Mouse (Mus musculus) R1 (cell line): ENCODE measurements at regions not wholly inside any gene's neighbourhood (a gene's known extent, or its start where the extent isn't known, plus 50 kb on each side); places are given as distances from the start of the nearest gene placed in this dataset.

Source experiments
- DNase-seq: peaks from one replicate; pipeline ENCODE4 v3.0.0-alpha.2; 2018; ENCODE audit warnings: low read depth, low spot score

DNA sequence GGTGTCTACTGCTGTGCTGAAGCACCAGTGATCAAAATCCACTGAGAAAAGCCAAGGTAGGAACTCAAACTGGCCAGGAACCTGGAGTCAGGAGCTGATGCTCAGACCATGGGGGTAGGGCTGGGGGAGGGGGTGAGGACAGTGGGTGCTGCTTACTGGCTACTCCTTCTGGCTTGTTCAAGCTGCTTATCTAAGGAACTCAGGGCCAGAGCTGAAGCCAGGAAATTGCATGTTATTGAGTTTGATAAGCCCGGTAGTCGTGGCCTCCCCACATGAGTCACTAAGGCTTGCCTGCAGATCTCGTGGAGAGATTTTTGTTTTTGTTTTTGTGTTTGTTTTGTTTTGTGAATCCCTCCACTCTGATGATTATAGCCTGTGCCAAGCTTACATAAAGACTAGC lies 65.9 kb downstream of the Tmem215 start:
- no peak for DNase-seq

DNA sequence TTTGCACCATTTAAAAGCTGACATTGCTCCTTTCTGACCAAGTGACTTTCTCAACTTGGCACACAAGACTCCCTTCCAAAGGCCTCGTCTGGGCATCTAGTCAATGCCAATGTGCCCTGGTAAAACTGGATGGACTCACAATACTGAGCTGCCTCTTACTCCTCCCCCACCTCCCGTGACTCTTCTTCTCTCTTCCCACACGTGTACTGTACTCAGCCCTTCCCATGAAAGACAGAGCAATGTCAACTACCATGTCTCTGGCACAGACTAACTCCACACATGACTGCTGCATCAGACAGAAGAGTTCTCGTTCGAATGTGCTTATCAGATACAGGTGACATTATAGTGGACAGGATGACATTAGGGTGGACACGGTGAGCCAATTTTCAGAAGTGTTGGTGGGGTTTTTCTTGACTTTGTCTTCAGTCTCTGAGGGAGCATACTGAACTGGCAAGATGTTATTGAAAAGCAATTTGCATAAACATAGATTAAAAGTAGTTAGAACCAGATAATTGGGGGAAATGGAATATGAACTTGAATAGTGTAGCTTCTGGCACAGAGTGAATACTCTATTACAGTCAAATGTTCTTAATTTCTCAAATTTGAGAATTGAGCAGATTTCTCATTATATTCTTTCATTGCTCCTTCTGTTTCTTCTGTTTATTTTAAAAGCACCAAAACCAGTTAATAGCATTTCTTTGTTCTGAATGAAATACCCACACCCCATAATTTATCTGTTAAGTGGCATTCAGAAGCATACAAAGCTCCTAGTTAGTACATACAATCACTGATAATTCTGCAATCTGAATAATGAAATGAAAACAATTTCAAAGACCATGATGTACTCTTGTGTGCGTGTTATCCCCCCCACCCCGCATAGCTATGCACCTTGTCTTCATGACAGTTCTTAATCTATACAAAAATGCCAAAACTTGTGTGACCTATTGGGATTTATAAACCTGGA lies 71.4 kb downstream of the Tmem215 start:
- no peak for DNase-seq

DNA sequence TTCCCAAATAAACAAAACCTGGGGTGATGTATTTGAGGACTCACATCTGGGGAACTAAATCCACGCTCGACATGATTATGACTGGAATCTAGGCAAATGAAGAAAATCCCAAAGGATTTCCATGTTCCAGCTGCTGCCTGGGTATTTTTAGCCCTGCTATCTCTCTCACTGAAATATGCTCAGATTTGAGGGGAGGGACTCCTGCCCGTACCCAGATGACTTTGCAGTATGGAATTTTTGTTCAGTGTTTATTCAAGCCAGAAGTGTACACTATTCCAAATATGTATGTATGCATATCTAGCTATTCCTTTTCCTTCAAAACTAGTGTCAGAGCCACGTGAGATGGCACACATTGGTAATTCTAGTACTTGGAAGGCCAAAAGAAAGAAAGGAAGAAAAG lies 72.1 kb downstream of the Tmem215 start:
- no peak for DNase-seq

DNA sequence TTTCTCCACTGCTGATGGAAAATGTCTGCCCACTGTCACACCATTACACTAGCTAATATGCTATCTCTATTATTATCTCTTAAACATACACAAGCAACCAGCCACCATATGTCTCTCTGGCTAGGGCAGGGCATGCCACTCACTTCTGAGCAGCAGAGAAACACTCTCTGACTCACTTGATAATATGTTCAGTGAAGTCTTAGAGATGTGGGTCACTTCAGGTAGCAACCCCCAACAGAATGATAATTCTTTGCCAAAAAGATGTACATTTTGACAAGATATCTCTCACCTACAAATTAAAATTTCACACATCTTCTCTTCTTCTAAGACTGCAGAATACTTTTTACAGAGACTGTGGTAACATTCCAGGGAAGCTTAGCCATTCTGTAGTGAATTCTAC lies 72.8 kb downstream of the Tmem215 start:
- no peak for DNase-seq

DNA sequence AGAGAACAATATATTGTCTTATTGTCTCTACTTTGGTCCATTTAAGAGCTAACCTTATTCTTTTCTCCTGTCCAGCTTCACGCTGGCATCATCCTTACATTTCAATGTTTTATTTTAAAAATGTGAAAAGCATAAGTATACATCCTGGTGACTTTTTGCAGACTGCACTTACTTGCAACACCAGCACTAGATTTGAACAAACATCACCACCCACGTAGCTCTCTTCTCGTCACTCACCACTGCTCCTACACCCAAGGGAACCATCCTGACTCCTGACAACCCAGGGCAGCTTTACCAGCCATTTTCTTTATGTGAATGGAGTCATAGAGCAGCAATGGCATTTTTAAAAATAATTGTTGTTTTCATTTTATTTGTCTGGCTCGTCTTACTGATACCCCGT lies 73.7 kb downstream of the Tmem215 start:
- DNase-seq: no peak

DNA sequence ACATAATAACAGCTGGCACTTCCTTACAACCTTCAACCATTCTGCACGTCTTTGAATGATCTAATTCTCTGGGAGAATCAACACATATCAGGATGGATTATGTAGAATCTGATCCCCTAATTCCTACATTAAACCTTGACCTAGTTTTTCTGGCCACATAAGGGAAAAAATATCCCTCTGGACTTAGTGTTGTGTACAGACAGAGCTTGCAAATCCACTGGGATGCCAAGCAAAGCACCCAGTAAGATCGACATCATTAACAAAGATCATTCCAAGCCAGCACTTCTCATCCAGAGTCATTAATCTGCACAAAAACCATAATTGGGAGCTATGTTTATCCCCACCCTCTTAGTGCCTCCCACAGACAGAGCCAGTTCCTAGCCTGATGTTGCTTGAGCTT lies 87.8 kb downstream of the Tmem215 start:
- DNase-seq: no peak

DNA sequence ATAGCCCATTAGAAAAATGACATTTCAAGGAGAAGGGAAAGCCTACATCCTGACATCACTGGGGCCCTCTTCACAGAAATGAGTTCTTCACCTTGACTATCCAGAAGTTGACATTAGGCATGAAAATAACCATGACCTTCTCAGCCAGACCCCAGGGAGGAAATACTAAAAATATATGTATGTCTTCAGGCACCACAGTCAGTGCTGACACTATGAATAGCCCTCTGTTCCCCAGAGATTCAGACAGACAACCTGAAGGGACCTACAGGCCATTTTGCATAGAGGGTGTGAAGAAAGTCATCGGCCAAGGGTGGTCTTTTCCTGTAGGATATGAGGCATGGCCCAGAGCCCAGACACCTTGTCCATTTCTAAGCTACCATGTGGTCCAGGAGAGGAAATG lies 101.3 kb downstream of the Tmem215 start:
- DNase-seq: no peak

DNA sequence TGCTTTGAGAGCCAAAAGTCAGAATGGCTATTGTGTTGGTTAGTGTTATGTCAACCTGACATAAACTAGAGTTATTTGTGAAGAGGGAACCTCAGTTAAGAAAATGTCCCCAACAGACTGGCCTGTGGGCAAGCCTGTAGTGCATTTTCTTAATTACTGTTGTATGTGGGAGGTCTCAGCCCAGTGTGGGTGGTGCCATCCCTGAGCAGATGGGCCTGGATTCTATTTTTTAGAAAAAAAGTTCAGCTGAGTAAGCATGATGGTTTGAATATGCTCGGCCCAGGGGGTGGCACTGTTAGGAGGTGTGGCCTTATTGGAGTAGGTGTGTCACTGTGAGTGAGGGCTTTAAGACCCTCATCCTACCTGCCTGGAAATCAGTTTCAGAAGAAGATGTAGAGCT lies 104.0 kb downstream of the Tmem215 start:
- no peak for DNase-seq

DNA sequence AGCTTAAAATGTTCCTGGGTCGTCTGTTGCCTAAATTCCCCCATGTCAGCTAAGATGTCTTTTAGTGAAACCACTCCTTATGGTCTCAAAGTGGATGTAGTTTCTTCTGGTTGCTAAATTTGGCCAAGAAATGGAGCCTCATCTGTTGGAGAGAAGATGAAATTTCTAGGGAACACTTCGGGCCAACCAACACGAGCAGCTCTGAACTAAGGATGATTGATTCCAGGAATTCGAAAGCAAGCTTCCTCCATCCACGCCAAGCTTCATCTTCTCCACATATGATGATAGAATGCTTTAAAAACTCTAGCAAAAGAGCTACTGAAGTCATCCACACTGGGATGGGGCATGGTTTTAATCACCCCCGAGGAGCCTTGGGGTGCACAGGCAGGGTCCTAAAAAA lies 112.5 kb downstream of the Tmem215 start:
- no peak for DNase-seq

DNA sequence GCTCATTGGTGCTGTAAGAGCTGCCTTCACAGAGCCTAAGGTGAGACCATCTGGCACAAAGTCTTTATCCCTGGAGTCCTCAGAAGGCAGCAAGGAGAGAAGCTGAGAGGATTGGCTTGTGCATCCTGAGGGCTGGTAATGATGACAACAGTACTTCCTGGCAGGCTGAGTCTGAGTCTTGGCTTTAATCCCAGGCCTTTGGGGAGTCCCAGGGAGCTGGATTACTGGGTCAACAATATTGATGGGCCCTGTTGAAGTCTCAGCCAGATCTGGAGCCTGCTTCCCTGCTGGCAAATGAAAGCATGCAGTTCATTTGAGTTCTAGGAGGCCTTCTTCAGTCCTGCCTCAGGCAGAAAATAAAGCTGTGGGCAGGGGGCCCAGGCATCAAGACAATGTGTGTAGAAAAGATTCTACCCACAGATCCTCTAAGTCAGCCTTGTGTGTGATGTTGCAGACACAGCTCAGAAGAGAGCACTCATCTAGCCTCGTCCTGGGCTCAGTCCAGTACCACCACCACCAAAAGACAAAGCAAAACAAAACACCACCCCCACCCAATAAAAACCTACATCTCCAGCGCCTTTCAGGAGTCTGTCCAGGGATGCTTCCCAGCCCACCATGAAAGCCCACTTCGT lies 113.1 kb downstream of the Tmem215 start:
- DNase-seq: no peak

DNA sequence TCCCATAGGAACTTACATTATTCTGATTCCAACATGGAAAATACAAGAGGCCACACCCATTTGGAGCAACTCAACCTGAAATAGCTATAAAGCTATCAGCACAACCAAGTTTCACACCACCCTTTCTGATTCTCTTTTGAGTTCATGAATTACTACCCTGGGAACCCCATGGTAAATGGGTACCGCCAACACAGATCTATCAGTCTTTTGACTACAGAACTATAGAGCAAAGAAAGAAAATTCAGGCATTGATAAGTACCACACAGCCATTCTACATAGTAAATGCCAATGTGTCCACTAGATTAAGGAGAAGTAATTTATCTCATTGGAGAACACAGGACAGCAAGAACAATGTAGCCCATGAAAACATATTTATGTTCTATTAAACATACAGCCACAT lies 114.1 kb downstream of the Tmem215 start:
- no peak for DNase-seq

DNA sequence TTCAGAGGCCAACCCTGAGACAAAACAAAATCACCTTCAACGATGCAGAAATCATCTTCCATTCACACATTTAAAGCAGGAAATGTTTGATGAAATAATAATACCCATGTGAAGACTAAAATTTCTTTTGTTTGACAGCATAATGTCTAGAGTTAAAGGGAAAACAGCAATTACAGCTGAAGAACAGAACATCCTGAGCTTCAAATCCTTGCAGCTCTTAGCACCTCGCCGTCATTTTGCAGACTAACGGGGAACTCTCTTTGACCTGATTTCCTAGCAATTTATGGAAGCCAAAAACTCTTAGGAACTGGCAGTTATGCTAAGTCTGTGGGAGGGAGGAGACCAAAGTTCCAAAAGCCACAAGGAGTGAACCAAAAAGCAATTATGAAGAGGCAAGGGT lies 115.3 kb downstream of the Tmem215 start:
- DNase-seq: no peak

DNA sequence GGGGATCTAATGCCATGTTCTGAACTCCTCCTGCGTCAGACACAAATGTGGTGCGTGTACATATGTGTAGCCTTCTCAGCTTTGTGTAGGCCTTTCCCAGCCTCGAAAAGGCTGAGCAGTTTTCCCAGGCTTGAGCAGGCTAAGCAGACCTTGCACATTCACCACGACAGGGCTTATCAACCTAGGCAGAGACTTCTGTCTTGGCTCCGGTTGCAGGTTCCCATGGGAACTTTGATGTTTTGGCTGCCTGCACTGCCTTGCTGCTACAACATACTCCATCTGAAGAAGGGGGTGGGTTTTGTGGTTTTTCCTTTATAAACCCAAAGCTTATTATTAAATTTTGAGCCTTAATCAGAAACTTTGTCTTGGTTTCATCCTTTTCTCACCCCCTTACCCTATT lies 109.2 kb downstream of the Aptx start:
- peak; percentile 53 for DNase-seq

DNA sequence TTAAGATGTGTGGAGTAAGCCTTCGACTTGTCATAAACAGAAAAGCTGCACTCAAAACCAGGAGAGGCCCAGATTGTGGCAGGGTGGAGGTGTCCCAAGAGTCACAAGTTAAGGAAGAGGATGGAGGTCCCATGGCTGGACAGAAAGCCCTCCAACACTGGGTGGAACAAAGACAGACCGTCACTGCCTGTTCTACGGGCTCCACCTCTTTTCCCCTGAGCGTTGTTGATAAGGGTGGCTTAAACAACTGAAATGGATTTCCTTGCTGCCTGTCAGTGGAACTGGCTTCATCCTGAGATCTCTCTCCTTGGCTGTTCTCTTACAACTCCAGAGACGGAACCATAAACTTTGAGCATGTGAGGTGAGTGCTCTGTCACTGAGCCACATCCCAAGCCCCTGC lies 78.0 kb downstream of the Aptx start:
- DNase-seq: no peak

DNA sequence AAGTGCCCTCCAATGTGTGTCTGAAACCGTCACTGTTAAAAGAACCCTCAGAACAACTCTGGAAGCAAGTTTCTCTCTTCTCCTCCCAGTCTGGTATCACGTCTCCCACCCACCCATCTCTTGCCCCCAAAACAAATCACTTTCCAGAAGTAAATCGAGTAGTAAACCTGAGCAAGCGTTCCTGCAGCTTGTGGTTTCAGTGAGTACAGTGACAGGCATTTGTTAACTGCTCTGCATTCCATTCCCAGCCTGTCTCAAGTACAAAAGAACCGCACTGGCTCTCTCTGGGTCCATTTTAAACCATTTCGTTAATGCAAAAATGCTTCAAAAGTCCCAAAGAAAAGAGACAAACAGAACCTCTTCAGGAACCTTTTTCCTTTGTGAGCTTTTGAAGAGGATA lies 77.1 kb downstream of the Aptx start:
- DNase-seq: peak; percentile 42
